Mouse (Mus musculus): Measurements from ENCODE around the gene Tmem141.

DNA sequence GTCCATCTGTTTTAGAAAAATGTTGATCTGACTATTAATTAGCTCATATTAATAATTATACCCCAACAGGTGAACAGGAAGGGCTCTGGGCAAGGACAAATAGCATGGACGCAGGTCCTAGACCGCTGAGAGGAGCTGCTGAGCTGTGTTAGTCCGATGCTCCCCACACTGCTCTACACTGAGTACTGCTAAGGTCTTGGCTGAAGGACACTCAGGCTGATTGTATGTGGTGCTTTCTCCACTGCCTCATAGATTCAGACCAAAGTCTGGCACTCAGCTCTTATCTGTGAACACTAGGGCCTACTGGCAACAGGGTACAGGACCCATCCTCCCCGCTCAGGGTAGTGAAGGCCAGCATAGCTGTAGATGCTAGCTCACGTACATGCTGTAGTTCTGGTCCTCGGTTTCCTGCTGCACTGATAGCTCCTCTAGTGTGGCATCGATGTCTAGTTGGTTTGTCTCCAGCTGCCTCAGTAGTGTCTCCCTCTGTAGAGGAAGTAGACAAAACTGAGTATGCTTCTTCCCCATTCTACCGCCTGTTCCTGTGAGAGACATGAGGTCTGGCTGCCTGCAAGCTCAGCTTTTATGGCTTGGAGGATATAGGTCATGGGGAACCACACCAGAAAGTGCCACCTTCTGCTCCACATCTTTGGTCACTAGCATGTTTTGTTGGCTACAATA is 33.4 kb downstream of the Tmem141 start:
- TF ChIP-seq POLR2A (IDR thresholded peaks at IDR 0.05; ENCODE audit: low read depth, low read length) (no peak), CTCF (conservative IDR thresholded peaks at IDR 0.05 in 1 of 2, IDR thresholded peaks at IDR 0.05 in 1 of 2; ENCODE audit: low read depth in 2 of 2, low read length in 2 of 2) (no peak), EP300 (IDR thresholded peaks at IDR 0.05; ENCODE audit: low read length) (no peak), TCF12 (IDR thresholded peaks at IDR 0.05; ENCODE audit: low read depth, low read length) (no peak), TBP (conservative IDR thresholded peaks at IDR 0.05; ENCODE audit: low read depth, low read length) (no peak), NELFE (IDR thresholded peaks at IDR 0.05; ENCODE audit: low read depth, low read length) (no peak), ZKSCAN1 (IDR thresholded peaks at IDR 0.05; ENCODE audit: borderline replicate concordance, low read depth, low read length) (no peak), SIN3A (IDR thresholded peaks at IDR 0.05; ENCODE audit: low read length) (no peak), ZC3H11A (IDR thresholded peaks at IDR 0.05; ENCODE audit: low read depth, low read length) (no peak), RCOR1 (conservative IDR thresholded peaks at IDR 0.05; ENCODE audit: low read depth, low read length) (no peak), MAZ (IDR thresholded peaks at IDR 0.05; ENCODE audit: low read depth, low read length) (no peak), BHLHE40 (IDR thresholded peaks at IDR 0.05; ENCODE audit: low read depth, low read length) (no peak)
